Mouse (Mus musculus) limb, embryonic 10.5 days (tissue): ENCODE results near the gene Prrt2. TPM values are rescaled to one million over a fixed set of nuclear protein-coding genes. Genes with fewer than 3 reads are reported as not detected.

ENCODE experiments used
- DNase-seq: peaks from one replicate; pipeline ENCODE4 v3.0.0-alpha.2; 2017; ENCODE audit warnings: low spot score
- H3K27ac ChIP-seq: fragments of 300-500 bp; sonication (generic); 2 replicates; pipeline ENCODE4 v1.5.1; 2016; ENCODE audit warnings: mild to moderate bottlenecking
- H3K27me3 ChIP-seq: fragments of 300-500 bp; sonication (generic); 2 replicates; pipeline ENCODE4 v1.6.1; 2016; ENCODE audit warnings: low read depth, mild to moderate bottlenecking; ENCODE audit not compliant: poor library complexity, severe bottlenecking
- H3K36me3 ChIP-seq: fragments of 300-500 bp; sonication (generic); 2 replicates; pipeline ENCODE4 v1.6.1; 2016; ENCODE audit warnings: mild to moderate bottlenecking, moderate library complexity
- H3K4me1 ChIP-seq: fragments of 300-500 bp; sonication (generic); 2 replicates; pipeline ENCODE4 v1.6.1; 2016
- H3K4me3 ChIP-seq: fragments of 300-500 bp; sonication (generic); 2 replicates; pipeline ENCODE4 v1.5.1; 2016; ENCODE audit warnings: mild to moderate bottlenecking, moderate library complexity
- H3K9me3 ChIP-seq: fragments of 300-500 bp; sonication (generic); replicated peaks from 2 replicates; pipeline ENCODE4 v1.6.1; 2016; ENCODE audit warnings: mild to moderate bottlenecking
- WGBS: fragments of 180-500 bp; shearing (Covaris S2); methylation state at CpG from one replicate; pipeline ENCODE4 v1.1.7; 2016; 5-methylcytosine and 5-hydroxymethylcytosine counted together
- polyA plus RNA-seq: library from polyadenylated mRNA; unstranded; fragments of >200 nt; fragmentation: Nextera tagmentation; extraction: Ambion mirVana; gene quantifications from 2 replicates; pipeline ENCODE4 v1.2.1, GENCODE M21; 2016

The Prrt2 gene
- polyA plus RNA-seq, 1 experiment from 2014 or later, result 4.4 TPM

- DNase-seq, result peak; percentile 97
- H3K4me3 ChIP-seq, result peak within 1 kb of the TSS; percentile 87
- H3K27me3 ChIP-seq, result no peaks in the 10 kb centered on the region
- peak within 1 kb of the TSS; percentile 98 for H3K27ac ChIP-seq
- H3K36me3 ChIP-seq, result peaks cover 45% of the 10 kb centered on the region
- no peaks in the 10 kb centered on the region for H3K9me3 ChIP-seq
- WGBS, result 5% methylated on average over 39 of the region's 39 CpGs
- peaks cover 71% of the 10 kb centered on the region for H3K4me1 ChIP-seq
These were observed 3.8 kb downstream of the Prrt2 start, which contains the start of gene Pagr1a for GRCm38 (mm10) chr7:127016971-127017949. Pagr1a (minus strand) TSS chr7:127017352.

- Histone ChIP-seq H3K4me3 (peak overlapping the region; percentile 87), H3K27ac (peak overlapping the region; percentile 98), H3K4me1 (peaks cover 64% of the 10 kb centered on the region), H3K9me3 (no peaks in the 10 kb centered on the region), H3K36me3 (peaks cover 44% of the 10 kb centered on the region), H3K27me3 (no peaks in the 10 kb centered on the region)
- DNase-seq, result peak; percentile 72
- WGBS, result under 1% methylated on average over 22 of the region's 22 CpGs
These were observed 4.5 kb downstream of the Prrt2 start for GRCm38 (mm10) chr7:127016486-127016938.

GRCm38 (mm10) chr7:127016481-127016485, 4.7 kb downstream of the Prrt2 start, which contains the start of gene Pagr1b:
Pagr1b (minus strand) TSS chr7:127016484.
- Histone ChIP-seq H3K27me3 (no peaks in the 10 kb centered on the region), H3K4me3 (peak within 1 kb of the TSS; percentile 87), H3K27ac (peak within 1 kb of the TSS; percentile 98), H3K9me3 (no peaks in the 10 kb centered on the region), H3K4me1 (peaks cover 61% of the 10 kb centered on the region), H3K36me3 (peaks cover 45% of the 10 kb centered on the region)
- DNase-seq, result no peak

- no peak for DNase-seq
- Histone ChIP-seq H3K9me3 (no peaks in the 10 kb centered on the region), H3K4me3 (peak overlapping the region; percentile 87), H3K4me1 (peaks cover 59% of the 10 kb centered on the region), H3K27ac (peak overlapping the region; percentile 98), H3K36me3 (peaks cover 47% of the 10 kb centered on the region), H3K27me3 (no peaks in the 10 kb centered on the region)
- WGBS, result 4% methylated on average over 10 of the region's 10 CpGs
These were observed 4.9 kb downstream of the Prrt2 start for GRCm38 (mm10) chr7:127016081-127016480.

- 92% methylated on average over 12 of the region's 12 CpGs for WGBS
- peaks cover 48% of the 10 kb centered on the region for H3K4me1 ChIP-seq
- H3K4me3 ChIP-seq, result peak overlapping the region; percentile 87
- H3K27ac ChIP-seq, result peak overlapping the region; percentile 98; the same call in 1 of the 2 replicates
- peaks cover 48% of the 10 kb centered on the region for H3K36me3 ChIP-seq
- H3K27me3 ChIP-seq, result no peaks in the 10 kb centered on the region
- no peak for DNase-seq
- H3K9me3 ChIP-seq, result no peaks in the 10 kb centered on the region
These were observed 6.0 kb downstream of the Prrt2 start for GRCm38 (mm10) chr7:127014993-127015392.

DNA sequence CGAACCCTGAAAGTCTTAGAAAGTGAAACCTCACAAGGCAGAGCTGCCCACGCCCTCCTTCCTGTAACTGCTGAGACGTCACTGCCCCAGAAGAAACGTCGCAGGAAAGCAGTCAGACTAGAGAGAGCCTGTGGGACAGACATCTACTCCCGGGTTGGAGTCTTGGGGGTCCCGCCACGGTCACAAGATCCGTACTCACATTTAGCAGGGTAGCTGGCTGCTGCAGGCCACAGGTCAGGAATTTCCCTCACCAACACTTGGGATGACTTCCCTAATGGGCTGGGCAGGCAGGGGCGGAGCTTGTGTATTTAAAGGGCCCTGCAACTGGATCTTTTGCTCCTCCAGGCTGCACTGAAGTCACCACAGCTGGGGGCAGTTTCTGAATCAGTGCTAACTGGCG, 6.7 kb downstream of the Prrt2 start, which contains the start of gene Mvp:
TSS of gene Mvp (minus strand) at position 302 of the 400 bp plus-strand sequence.
- Histone ChIP-seq H3K4me3 (peak within 1 kb of the TSS; percentile 87), H3K27me3 (no peaks in the 10 kb centered on the region), H3K9me3 (no peaks in the 10 kb centered on the region), H3K27ac (peak within 1 kb of the TSS; percentile 98), H3K4me1 (peaks cover 42% of the 10 kb centered on the region), H3K36me3 (peaks cover 48% of the 10 kb centered on the region)
- DNase-seq, result peak; percentile 54
- 50% methylated on average over 11 of the region's 11 CpGs for WGBS

- Histone ChIP-seq H3K27ac (no peak overlapping the region), H3K36me3 (peaks cover 48% of the 10 kb centered on the region), H3K4me1 (peaks cover 32% of the 10 kb centered on the region), H3K27me3 (no peaks in the 10 kb centered on the region), H3K4me3 (no peak overlapping the region), H3K9me3 (no peaks in the 10 kb centered on the region)
- 89% methylated on average over 6 of the region's 6 CpGs for WGBS
- DNase-seq, result no peak
These were observed 7.6 kb downstream of the Prrt2 start for GRCm38 (mm10) chr7:127013385-127013784.

DNA sequence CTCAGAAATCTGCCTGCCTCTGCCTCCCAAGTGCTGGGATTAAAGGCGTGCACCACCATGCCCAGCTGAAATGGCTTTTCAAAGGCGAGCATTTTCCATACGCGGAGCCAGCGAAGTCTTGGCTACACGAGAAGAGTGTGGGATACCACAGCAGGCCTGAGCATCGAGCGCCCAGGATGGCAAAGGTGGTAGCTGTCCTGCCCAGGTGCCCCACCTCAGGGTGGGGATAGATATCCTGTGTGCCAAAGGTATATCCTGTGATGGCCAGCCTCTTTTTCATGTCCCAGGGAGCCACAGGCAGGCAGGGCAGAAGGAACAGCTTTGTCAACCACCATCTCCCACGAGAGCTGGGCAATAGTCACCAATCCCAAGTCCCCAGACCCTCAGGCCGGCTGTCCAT, 8.2 kb downstream of the Prrt2 start:
- Histone ChIP-seq H3K27ac (no peak overlapping the region), H3K4me1 (peaks cover 27% of the 10 kb centered on the region), H3K4me3 (no peak overlapping the region), H3K9me3 (no peaks in the 10 kb centered on the region), H3K36me3 (peaks cover 48% of the 10 kb centered on the region), H3K27me3 (no peaks in the 10 kb centered on the region)
- no peak for DNase-seq
- WGBS, result 93% methylated on average over 10 of the region's 10 CpGs

DNA sequence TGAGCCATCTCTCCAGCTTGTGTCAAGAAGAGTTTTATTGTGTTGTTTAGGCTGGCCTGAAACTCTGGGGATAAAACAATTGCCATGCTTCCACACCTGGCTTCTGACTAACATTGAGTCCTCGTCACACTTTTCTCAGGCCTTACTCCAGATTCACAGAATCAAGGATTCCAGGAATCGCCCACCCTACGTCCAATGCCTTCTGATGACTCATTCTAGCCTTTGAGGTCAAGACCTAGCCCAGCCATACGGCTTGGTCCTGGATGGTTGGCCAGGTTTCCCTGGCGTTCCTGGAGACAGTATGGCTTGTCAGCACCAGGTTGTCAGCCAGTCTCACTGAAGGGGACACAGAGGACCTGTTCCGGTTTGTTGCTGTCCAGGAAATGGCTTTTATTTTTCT, 8.6 kb downstream of the Prrt2 start:
- Histone ChIP-seq H3K9me3 (no peaks in the 10 kb centered on the region), H3K4me1 (peaks cover 24% of the 10 kb centered on the region), H3K27me3 (no peaks in the 10 kb centered on the region), H3K36me3 (peaks cover 48% of the 10 kb centered on the region), H3K4me3 (no peak overlapping the region), H3K27ac (no peak overlapping the region)
- DNase-seq, result no peak
- 89% methylated on average over 6 of the region's 6 CpGs for WGBS

- Histone ChIP-seq H3K4me1 (peaks cover 24% of the 10 kb centered on the region), H3K36me3 (peaks cover 48% of the 10 kb centered on the region), H3K27me3 (no peaks in the 10 kb centered on the region), H3K27ac (no peak overlapping the region), H3K4me3 (no peak overlapping the region), H3K9me3 (no peaks in the 10 kb centered on the region)
- DNase-seq, result no peak
- whole genome bisulfite sequencing, result 68% methylated on average over 2 of the region's 2 CpGs
These were observed 9.3 kb downstream of the Prrt2 start for GRCm38 (mm10) chr7:127011717-127012116.

GRCm38 (mm10) chr7:127011051-127011450, 10.0 kb downstream of the Prrt2 start:
- Histone ChIP-seq H3K4me3 (no peak overlapping the region), H3K9me3 (no peaks in the 10 kb centered on the region), H3K36me3 (peaks cover 48% of the 10 kb centered on the region), H3K4me1 (peaks cover 22% of the 10 kb centered on the region), H3K27me3 (no peaks in the 10 kb centered on the region), H3K27ac (no peak overlapping the region)
- WGBS, result 90% methylated on average over 2 of the region's 2 CpGs
- DNase-seq, result no peak

- Histone ChIP-seq H3K9me3 (no peaks in the 10 kb centered on the region), H3K27ac (0 out of 2 replicates have a peak overlapping the region, but pooled peaks have one; percentile 64), H3K4me1 (peaks cover 7% of the 10 kb centered on the region), H3K4me3 (no peak overlapping the region), H3K36me3 (peaks cover 34% of the 10 kb centered on the region), H3K27me3 (no peaks in the 10 kb centered on the region)
- DNase-seq, result no peak
- 88% methylated on average over 17 of the region's 17 CpGs for WGBS
These were observed 11.5 kb downstream of the Prrt2 start for GRCm38 (mm10) chr7:127009307-127010085.
